20 mouse cellular contexts compared by ENCODE assay signal in the genomic region with DNA sequence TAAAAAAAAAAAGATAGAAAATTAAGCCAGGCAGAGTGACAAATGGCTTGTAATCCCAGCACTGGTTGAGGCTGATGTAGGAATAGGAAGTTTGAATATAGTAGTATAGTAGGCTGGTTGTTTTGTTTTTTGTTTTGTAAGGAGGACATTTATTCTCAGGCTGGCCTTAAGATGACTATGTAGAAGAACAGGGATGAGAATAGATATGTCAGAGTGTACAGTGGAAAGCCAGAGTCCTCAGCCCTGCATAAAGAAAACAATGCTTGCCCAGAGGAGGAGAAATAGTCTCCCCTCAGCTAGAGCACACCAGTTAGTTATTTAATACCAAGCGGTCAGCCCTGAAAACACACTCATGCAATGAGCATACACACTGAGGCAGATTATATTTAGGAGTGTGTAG. TPM values are rescaled to one million over a fixed set of nuclear protein-coding genes. Genes with fewer than 3 reads are reported as not detected.
DNase-seq lines count a peak whose midpoint lies in the region; ATAC-seq lines count a peak whose summit lies in the region.
"Had no signal": no experiment of that assay in that cellular context is flagged by ENCODE, and none has a peak within 500 bp of the region (broad histone marks: within the 10 kb centered on the region; RNA-seq: fewer than 3 reads in every experiment).

TSS of gene Phkg1 (minus strand) at position 101 of the 400 bp plus-strand sequence.

- peaks cover 12% of the 10 kb centered on the region for H3K4me1 ChIP-seq in midbrain, embryonic 15.5 days

- 97% methylated on average over 1 of the region's 1 CpGs for WGBS in midbrain, embryonic 15.5 days

- H3K27me3 ChIP-seq in midbrain, embryonic 15.5 days (replicated peaks), result no peaks in the 10 kb centered on the region
- H3K27me3 ChIP-seq: forebrain, embryonic 15.5 days; hindbrain, embryonic 15.5 days; liver, embryonic 12.5 days; neural tube, embryonic 15.5 days had no signal

- ATAC-seq in midbrain, embryonic 15.5 days (replicated peaks), result no peak
- ATAC-seq: forebrain, embryonic 15.5 days; intestine, embryonic 16.5 days; liver, embryonic 12.5 days had no signal

- intact Hi-C loops in heart, postnatal 14 days (cut with DNase I), result no loop called here
- intact Hi-C loops in left cerebral cortex, postnatal 4 days (cut with DNase I), result no loop called here

- no peak within 1 kb of the TSS for H3K4me2 ChIP-seq in midbrain, embryonic 15.5 days
- H3K4me2 ChIP-seq: forebrain, embryonic 15.5 days; hindbrain, embryonic 15.5 days; liver, embryonic 12.5 days; lung, embryonic 14.5 days; midbrain, embryonic 12.5 days had no signal

- H3K9me3 ChIP-seq in midbrain, embryonic 15.5 days, result no peaks in the 10 kb centered on the region
- H3K9me3 ChIP-seq: forebrain, embryonic 15.5 days; hindbrain, embryonic 15.5 days; liver, embryonic 12.5 days; midbrain, embryonic 12.5 days; neural tube, embryonic 15.5 days had no signal

- no peak within 1 kb of the TSS for H3K9ac ChIP-seq in midbrain, embryonic 15.5 days
- H3K9ac ChIP-seq: forebrain, embryonic 15.5 days; hindbrain, embryonic 15.5 days; liver, embryonic 12.5 days; lung, embryonic 14.5 days; midbrain, embryonic 12.5 days; neural tube, embryonic 15.5 days had no signal

- 0 out of 2 replicates have a peak, but pooled peaks cover 15% of the 10 kb centered on the region for H3K36me3 ChIP-seq in midbrain, embryonic 15.5 days (replicated peaks)
- H3K36me3 ChIP-seq: liver, embryonic 12.5 days; midbrain, embryonic 12.5 days had no signal

- no peak within 1 kb of the TSS for H3K4me3 ChIP-seq in midbrain, embryonic 15.5 days
- H3K4me3 ChIP-seq: erythroblast, embryonic 14.5 days; forebrain, embryonic 15.5 days; hindbrain, embryonic 15.5 days; liver, embryonic 12.5 days; midbrain, embryonic 12.5 days; myocyte; neural tube, embryonic 15.5 days had no signal

- H3K27ac ChIP-seq in midbrain, embryonic 15.5 days, result no peak within 1 kb of the TSS
- H3K27ac ChIP-seq: forebrain, embryonic 15.5 days; hindbrain, embryonic 15.5 days; liver, embryonic 12.5 days; midbrain, embryonic 12.5 days; neural tube, embryonic 15.5 days had no signal

- no peak for DNase-seq in heart, adult 8-10 months (ENCODE audit: low spot score)
- no peak for DNase-seq in heart, postnatal 14 days
- DNase-seq in left cerebral cortex, adult 8-10 months (ENCODE audit: low spot score in 2 of 2), result no peak
- no peak for DNase-seq in left cerebral cortex, postnatal 4 days
- DNase-seq in gastrocnemius, postnatal 4 days (ENCODE audit: low spot score in 2 of 2), result no peak
- DNase-seq in T-cell, adult 2 months (ENCODE audit: low spot score), result no peak
- DNase-seq: adrenal gland, postnatal 10 days; B cell, adult 2 months; cerebellum, adult 18-20 months; lung, embryonic 14.5 days; lung, postnatal 4 days had no signal

RNA-seq across cellular contexts. Expression of gene Phkg1, which starts in this region (rescaled TPM):
- 10 to 100 TPM; 14.9 to 25.5 (median 21.2) TPM for total RNA-seq in heart, adult 8-10 months (2022)
- total RNA-seq in heart, postnatal 14 days (2021), result 10 to 100 TPM in 1 of 2 experiments, 1 to 10 TPM in 1; 8.5 to 15.3 TPM
- 10 to 100 TPM; 16.7 to 20.4 (median 17.8) TPM for total RNA-seq in left cerebral cortex, adult 8-10 months (2022)
- 1 to 10 TPM; 2.5 to 3.4 TPM for total RNA-seq in left cerebral cortex, postnatal 4 days (2021)
- 10 to 100 TPM; 85.0 to 98.6 TPM for total RNA-seq in gastrocnemius, postnatal 4 days (2021)
- polyA plus RNA-seq in midbrain, embryonic 15.5 days (2015; fragmentation: Nextera tagmentation; extraction: Ambion mirVana), result 0.40 and 0.56 TPM in 2 replicates
- polyA plus RNA-seq: erythroblast, embryonic 14.5 days had no signal
